Mouse (Mus musculus): ENCODE data around the gene Lhfpl3.

DNA sequence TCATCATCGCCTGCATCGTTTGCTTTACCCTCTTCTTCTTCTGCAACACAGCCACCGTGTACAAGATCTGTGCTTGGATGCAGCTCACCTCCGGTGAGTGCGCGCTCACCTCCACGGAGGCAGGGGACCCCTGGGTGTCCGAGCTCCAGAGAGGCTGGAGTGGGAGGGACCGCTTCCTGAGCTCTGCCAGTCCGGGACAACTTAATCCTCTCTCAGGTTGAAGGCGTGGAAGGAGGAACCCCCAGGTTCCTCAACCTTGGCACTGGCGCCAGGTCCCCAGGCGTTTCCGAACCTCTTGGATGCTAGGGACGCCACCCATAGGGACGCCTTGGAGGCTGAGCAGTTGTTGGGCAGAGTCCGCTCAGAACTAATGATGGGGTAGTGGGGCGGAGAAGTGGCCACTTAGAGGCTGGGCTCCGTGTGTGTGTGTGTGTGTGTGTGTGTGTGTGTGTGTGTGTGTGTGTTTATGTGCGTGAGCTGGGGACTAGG, 718 bp downstream of the Lhfpl3 start:
- TF ChIP-seq CTCF (IDR thresholded peaks at IDR 0.05; ENCODE audit: borderline replicate concordance, insufficient read depth, low read length) (no peak), POLR2A (IDR thresholded peaks at IDR 0.05; ENCODE audit: low read depth, low read length) (no peak)

Data from embryonic fibroblast, embryonic 13.5 days (primary cell).